Mouse (Mus musculus) activated CD4-positive, CD25-positive, alpha-beta regulatory T cell, adult 4 months (primary cell): ENCODE data around the gene Plekhm1. TPM values are rescaled to one million over a fixed set of nuclear protein-coding genes. Genes with fewer than 3 reads are reported as not detected.

Experiments used
- polyA plus RNA-seq, 2 experiments: library from polyadenylated mRNA; unstranded; fragments of 100-300 nt; shearing (Covaris generic); gene quantifications; one replicate each; pipeline ENCODE4 v1.2.1; 2017

The Plekhm1 gene
- polyA plus RNA-seq, 2 experiments from 2014 or later = 7.0 to 9.3 TPM

Other genes starting within 250 kb of the Plekhm1 start
- gene Fmnl1, start 241.6 kb downstream of the Plekhm1 start, polyA plus RNA-seq = 10 to 100 TPM; 60.0 to 62.7 TPM
- not detected for gene 1700023F06Rik, start 204.1 kb downstream of the Plekhm1 start, polyA plus RNA-seq
- gene Spata32, start 194.3 kb downstream of the Plekhm1 start, polyA plus RNA-seq = not detected
- gene Map3k14, start 145.2 kb downstream of the Plekhm1 start, polyA plus RNA-seq = 10 to 100 TPM; 22.0 to 28.9 TPM
- 10 to 100 TPM; 25.5 to 33.2 TPM for gene Arhgap27, start 49.0 kb downstream of the Plekhm1 start, polyA plus RNA-seq
- gene Lrrc37a, start 91.9 kb upstream of the Plekhm1 start, polyA plus RNA-seq = not detected
- gene Gm884, start 208.5 kb upstream of the Plekhm1 start, polyA plus RNA-seq = not detected
- gene Lyzl6, start 226.2 kb upstream of the Plekhm1 start, polyA plus RNA-seq = not detected
- not detected for gene Rprml, start 236.9 kb upstream of the Plekhm1 start, polyA plus RNA-seq